Mouse (Mus musculus) liver, embryonic 11.5 days (tissue): ENCODE measurements around the gene Dab2ip. TPM values are rescaled to one million over a fixed set of nuclear protein-coding genes. Genes with fewer than 3 reads are reported as not detected.

Experiments
- ATAC-seq: fragments of 200-750 bp; cut with Nextera tagmentation; replicated peaks from 2 replicates; pipeline ENCODE4 v1.8.0; 2017; ENCODE audit warnings: moderate number of reproducible peaks, mild to moderate bottlenecking, moderate TSS enrichment, moderate library complexity; ENCODE audit not compliant: low FRiP score
- DNase-seq: peaks from one replicate; pipeline ENCODE4 v3.0.0-alpha.2; 2017; ENCODE audit warnings: low spot score
- H3K27ac ChIP-seq: fragments of 300-500 bp; sonication (generic); 2 replicates; pipeline ENCODE4 v1.5.1; 2014; ENCODE audit warnings: mild to moderate bottlenecking, low read depth, low read length, control low read depth
- H3K27me3 ChIP-seq: fragments of 300-500 bp; sonication (generic); replicated peaks from 2 replicates; pipeline ENCODE4 v1.6.1; 2014; ENCODE audit warnings: low read length, mixed read lengths; ENCODE audit not compliant: control insufficient read depth, insufficient read depth
- H3K36me3 ChIP-seq: fragments of 300-500 bp; sonication (generic); 2 replicates; pipeline ENCODE4 v1.6.1; 2014; ENCODE audit warnings: mild to moderate bottlenecking, low read length, moderate library complexity, mixed read lengths; ENCODE audit not compliant: control insufficient read depth, insufficient read depth
- H3K4me1 ChIP-seq: fragments of 300-500 bp; sonication (generic); replicated peaks from 2 replicates; pipeline ENCODE4 v1.6.1; 2014; ENCODE audit warnings: low read length, mixed read lengths; ENCODE audit not compliant: control insufficient read depth, insufficient read depth
- H3K4me2 ChIP-seq: fragments of 300-500 bp; sonication (generic); 2 replicates; pipeline ENCODE4 v1.6.1; 2014; ENCODE audit warnings: mild to moderate bottlenecking, control low read depth, moderate library complexity
- H3K4me3 ChIP-seq: fragments of 300-500 bp; sonication (generic); 2 replicates; pipeline ENCODE4 v1.5.1; 2014; ENCODE audit warnings: low read depth, low read length, control low read depth
- H3K9ac ChIP-seq: fragments of 300-500 bp; sonication (generic); 2 replicates; pipeline ENCODE4 v1.6.1; 2014; ENCODE audit warnings: low read depth, low read length, control low read depth
- H3K9me3 ChIP-seq: fragments of 300-500 bp; sonication (generic); 2 replicates; pipeline ENCODE4 v1.6.1; 2016; ENCODE audit warnings: low read length, inconsistent platforms, mixed read lengths; ENCODE audit not compliant: control insufficient read depth
- whole genome bisulfite sequencing: fragments of 180-500 bp; shearing (Covaris S2); extraction: QIAGEN DNeasy Blood & Tissue Kit; methylation state at CpG from one replicate; pipeline ENCODE4 v1.1.7; 2014; 5-methylcytosine and 5-hydroxymethylcytosine counted together
- polyA plus RNA-seq: library from polyadenylated mRNA; unstranded; fragments of >200 nt; fragmentation: Nextera tagmentation; extraction: Ambion mirVana; gene quantifications from 2 replicates; pipeline ENCODE4 v1.2.1, GENCODE M21; 2014

Gene Dab2ip
- polyA plus RNA-seq, 1 experiment from 2014 or later = 20.0 TPM

- H3K27me3 ChIP-seq = no peaks in the 10 kb centered on the region
- no peak for DNase-seq
- H3K9ac ChIP-seq = no peak overlapping the region
- no peaks in the 10 kb centered on the region for H3K36me3 ChIP-seq
- whole genome bisulfite sequencing = 59% methylated on average over 4 of the region's 4 CpGs
- no peak overlapping the region for H3K27ac ChIP-seq
- no peak overlapping the region for H3K4me3 ChIP-seq
- no peaks in the 10 kb centered on the region for H3K9me3 ChIP-seq
- peaks cover 9% of the 10 kb centered on the region; the same call in 1 of the 2 replicates for H3K4me1 ChIP-seq
- no peak overlapping the region for H3K4me2 ChIP-seq
- ATAC-seq = no peak; the same call in 1 of the 2 replicates
These were observed 77.5 kb downstream of the Dab2ip start for GRCm38 (mm10) chr2:35635541-35635940.

DNA sequence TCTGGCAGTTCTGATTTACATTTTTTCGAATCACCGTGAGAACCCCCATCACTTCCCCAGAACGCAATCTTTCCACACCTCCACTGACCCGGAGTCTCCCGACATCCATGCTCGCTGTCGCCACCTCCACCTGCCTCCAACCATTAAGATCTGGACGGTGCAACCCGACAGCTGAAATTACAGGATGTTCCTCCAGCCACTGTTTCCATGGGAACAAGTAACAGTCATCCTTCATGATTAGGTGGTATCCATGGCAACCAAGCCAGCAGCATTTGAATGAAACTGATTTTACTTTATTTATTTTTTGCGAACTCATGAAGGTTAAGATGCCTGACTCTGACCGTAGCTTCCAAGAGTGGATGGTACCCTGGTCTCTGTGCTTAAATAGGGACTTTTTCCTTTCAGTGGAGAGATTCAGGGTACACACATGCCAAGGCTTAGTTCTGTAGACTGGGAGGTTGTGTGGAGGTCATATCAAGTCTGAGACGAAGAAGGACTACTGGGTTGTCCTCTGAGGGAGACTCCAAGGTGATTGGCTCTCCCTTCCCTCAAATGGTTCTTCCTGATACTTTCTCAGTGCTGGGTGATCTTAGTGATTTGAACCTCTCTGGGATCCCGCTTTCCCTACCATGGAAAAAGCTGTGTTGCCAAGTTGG, 79.9 kb downstream of the Dab2ip start:
- DNase-seq = no peak
- no peak overlapping the region for H3K27ac ChIP-seq

DNA sequence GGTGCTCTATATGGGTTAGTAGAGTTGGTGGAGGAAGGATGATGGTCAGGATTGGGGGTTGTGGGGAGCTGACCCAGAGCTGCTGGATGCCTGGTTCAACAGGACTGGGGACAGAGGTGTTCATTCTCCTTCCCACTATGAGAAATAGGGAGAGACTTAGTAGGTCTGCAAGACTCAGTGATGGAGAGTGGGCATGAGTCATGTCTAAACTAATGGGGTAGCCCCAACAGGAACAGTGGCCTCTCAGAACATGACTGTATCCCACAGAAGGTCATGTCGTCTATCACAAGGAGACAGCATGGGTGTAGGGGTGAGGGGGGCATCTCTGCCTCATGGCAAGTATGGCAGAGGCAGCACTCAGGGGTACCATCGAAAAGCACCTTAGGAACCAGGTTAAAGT, 81.7 kb downstream of the Dab2ip start:
- H3K9me3 ChIP-seq = no peaks in the 10 kb centered on the region
- WGBS = 68% methylated on average over 2 of the region's 2 CpGs
- no peak overlapping the region for H3K4me3 ChIP-seq
- no peaks in the 10 kb centered on the region for H3K4me1 ChIP-seq
- ATAC-seq = no peak
- H3K27me3 ChIP-seq = no peaks in the 10 kb centered on the region
- H3K4me2 ChIP-seq = no peak overlapping the region
- no peak for DNase-seq
- peaks cover 3% of the 10 kb centered on the region; the same call in 1 of the 2 replicates for H3K36me3 ChIP-seq
- no peak overlapping the region for H3K9ac ChIP-seq
- H3K27ac ChIP-seq = no peak overlapping the region

More for the DNA sequence above, 79.9 kb downstream of the Dab2ip start:
- H3K9me3 ChIP-seq = no peaks in the 10 kb centered on the region
- no peaks in the 10 kb centered on the region for H3K36me3 ChIP-seq
- WGBS = 79% methylated on average over 13 of the region's 13 CpGs
- H3K4me2 ChIP-seq = no peak overlapping the region
- H3K4me3 ChIP-seq = no peak overlapping the region
- no peaks in the 10 kb centered on the region for H3K27me3 ChIP-seq
- no peak overlapping the region for H3K9ac ChIP-seq
- H3K4me1 ChIP-seq = peaks cover 9% of the 10 kb centered on the region; the same call in 1 of the 2 replicates
- ATAC-seq = no peak

DNA sequence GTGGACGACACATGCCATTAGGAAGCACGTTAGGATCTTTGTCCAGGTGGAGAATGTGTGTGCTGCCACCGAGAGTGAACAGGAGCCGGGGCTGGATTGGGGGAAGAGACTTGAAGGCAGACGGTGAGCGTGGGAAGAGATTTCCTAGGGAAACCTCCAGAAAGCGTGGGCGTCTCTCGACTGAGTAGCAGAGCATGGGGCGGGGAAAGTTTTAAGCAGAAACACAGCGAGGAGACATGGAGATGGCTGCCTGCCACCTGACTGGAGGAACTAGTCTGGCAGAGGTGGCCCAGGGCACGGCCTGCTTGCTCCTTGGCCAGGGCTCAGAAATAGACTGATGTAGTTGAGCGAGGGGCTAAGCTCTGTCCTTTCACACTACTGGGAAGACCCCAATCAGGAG, 82.5 kb downstream of the Dab2ip start:
- Histone ChIP-seq H3K36me3 (peaks cover 3% of the 10 kb centered on the region; the same call in 1 of the 2 replicates), H3K4me2 (no peak overlapping the region), H3K4me1 (no peaks in the 10 kb centered on the region), H3K9ac (no peak overlapping the region), H3K4me3 (no peak overlapping the region), H3K9me3 (no peaks in the 10 kb centered on the region), H3K27me3 (no peaks in the 10 kb centered on the region), H3K27ac (no peak overlapping the region)
- ATAC-seq = no peak
- 75% methylated on average over 13 of the region's 13 CpGs for WGBS
- DNase-seq = no peak

- DNase-seq = no peak
- Histone ChIP-seq H3K4me3 (no peak overlapping the region), H3K9ac (no peak overlapping the region), H3K36me3 (peaks cover 3% of the 10 kb centered on the region; the same call in 1 of the 2 replicates), H3K9me3 (no peaks in the 10 kb centered on the region), H3K27me3 (no peaks in the 10 kb centered on the region), H3K27ac (no peak overlapping the region), H3K4me2 (no peak overlapping the region), H3K4me1 (no peaks in the 10 kb centered on the region)
- WGBS = 64% methylated on average over 7 of the region's 7 CpGs
- ATAC-seq = no peak
These were observed 84.2 kb downstream of the Dab2ip start for GRCm38 (mm10) chr2:35642224-35642623.

GRCm38 (mm10) chr2:35646553-35646952, 88.5 kb downstream of the Dab2ip start:
- 72% methylated on average over 8 of the region's 8 CpGs for WGBS
- no peak for ATAC-seq
- no peak for DNase-seq
- no peak overlapping the region for H3K4me3 ChIP-seq
- no peaks in the 10 kb centered on the region for H3K4me1 ChIP-seq
- peaks cover 3% of the 10 kb centered on the region; the same call in 1 of the 2 replicates for H3K36me3 ChIP-seq
- no peak overlapping the region for H3K9ac ChIP-seq
- no peaks in the 10 kb centered on the region for H3K27me3 ChIP-seq
- no peaks in the 10 kb centered on the region for H3K9me3 ChIP-seq
- H3K4me2 ChIP-seq = no peak overlapping the region
- H3K27ac ChIP-seq = no peak overlapping the region

DNA sequence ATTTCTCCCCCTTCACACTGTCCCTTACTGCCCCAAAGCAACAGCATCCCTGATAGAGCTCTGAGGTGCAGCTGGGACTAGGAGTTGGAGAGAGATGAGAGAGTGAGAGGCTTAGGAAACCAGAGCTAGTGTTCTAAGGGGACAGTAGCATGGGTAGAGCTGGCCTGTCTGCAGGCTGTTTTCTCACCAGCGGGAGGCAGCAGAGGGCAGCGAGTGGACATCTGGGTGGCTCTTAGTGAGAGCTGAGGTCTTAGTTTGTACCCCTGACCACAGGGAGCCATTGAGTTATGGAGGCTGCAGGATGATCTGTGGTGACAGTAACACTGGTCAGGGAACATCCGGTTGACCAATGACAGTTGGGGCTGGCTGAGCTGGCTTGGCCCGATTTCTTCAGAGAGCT, 91.6 kb downstream of the Dab2ip start:
- no peak overlapping the region for H3K9ac ChIP-seq
- peaks cover 5% of the 10 kb centered on the region; the same call in 1 of the 2 replicates for H3K4me1 ChIP-seq
- WGBS = 33% methylated on average over 4 of the region's 4 CpGs
- no peak overlapping the region for H3K27ac ChIP-seq
- H3K36me3 ChIP-seq = no peaks in the 10 kb centered on the region; the same call in 1 of the 2 replicates
- no peak overlapping the region for H3K4me2 ChIP-seq
- no peaks in the 10 kb centered on the region for H3K9me3 ChIP-seq
- DNase-seq (peak; percentile 62), ATAC-seq (no peak; the same call in 1 of the 2 replicates)
- H3K4me3 ChIP-seq = no peak overlapping the region
- H3K27me3 ChIP-seq = no peaks in the 10 kb centered on the region

DNA sequence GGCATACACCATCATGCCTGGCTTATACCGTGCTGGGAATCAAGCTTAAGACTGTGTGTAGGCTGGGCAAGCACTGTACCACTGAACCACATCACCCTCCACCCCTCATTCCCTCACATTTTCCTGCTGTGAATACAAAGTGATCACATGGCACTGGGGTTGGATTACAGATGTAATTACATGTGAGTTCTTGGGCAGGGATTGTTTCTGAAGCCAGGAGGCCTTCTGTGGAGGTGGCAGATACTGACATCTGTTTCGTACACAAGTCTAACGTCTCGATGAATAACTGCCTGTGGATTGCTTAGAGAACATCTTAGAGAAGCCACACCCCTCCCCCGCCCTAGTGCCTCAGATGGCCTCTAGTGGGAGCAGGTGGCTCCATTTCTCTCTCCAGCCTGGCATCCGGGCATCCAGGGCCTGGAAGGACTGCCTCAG, 93.2 kb downstream of the Dab2ip start:
- ATAC-seq = no peak
- no peak overlapping the region for H3K9ac ChIP-seq
- 64% methylated on average over 6 of the region's 6 CpGs for WGBS
- no peaks in the 10 kb centered on the region for H3K9me3 ChIP-seq
- H3K4me1 ChIP-seq = peaks cover 5% of the 10 kb centered on the region; the same call in 1 of the 2 replicates
- no peak overlapping the region for H3K4me3 ChIP-seq
- H3K4me2 ChIP-seq = no peak overlapping the region
- no peaks in the 10 kb centered on the region for H3K27me3 ChIP-seq
- DNase-seq = no peak
- H3K27ac ChIP-seq = no peak overlapping the region
- H3K36me3 ChIP-seq = no peaks in the 10 kb centered on the region

- Histone ChIP-seq H3K27me3 (no peaks in the 10 kb centered on the region), H3K9me3 (no peaks in the 10 kb centered on the region), H3K27ac (no peak overlapping the region), H3K4me3 (no peak overlapping the region), H3K9ac (no peak overlapping the region), H3K36me3 (no peaks in the 10 kb centered on the region), H3K4me1 (peaks cover 5% of the 10 kb centered on the region; the same call in 1 of the 2 replicates), H3K4me2 (no peak overlapping the region)
- no peak for ATAC-seq
- WGBS = 70% methylated on average over 4 of the region's 4 CpGs
- DNase-seq = no peak
These were observed 94.9 kb downstream of the Dab2ip start for GRCm38 (mm10) chr2:35652984-35653383.
